Mouse (Mus musculus) c-Kit-positive CD71-positive TER-119-negative erythroid progenitor cells, embryonic 14.5 days (primary cell): ENCODE measurements around the gene Relch.
A peak's percentile ranks its signal among the peaks of the same experiment; 100 is the strongest.

Source experiments
- DNase-seq: peaks from one replicate; pipeline ENCODE4 v3.0.0-alpha.2; 2013; ENCODE audit warnings: low read depth

Relch gene

DNA sequence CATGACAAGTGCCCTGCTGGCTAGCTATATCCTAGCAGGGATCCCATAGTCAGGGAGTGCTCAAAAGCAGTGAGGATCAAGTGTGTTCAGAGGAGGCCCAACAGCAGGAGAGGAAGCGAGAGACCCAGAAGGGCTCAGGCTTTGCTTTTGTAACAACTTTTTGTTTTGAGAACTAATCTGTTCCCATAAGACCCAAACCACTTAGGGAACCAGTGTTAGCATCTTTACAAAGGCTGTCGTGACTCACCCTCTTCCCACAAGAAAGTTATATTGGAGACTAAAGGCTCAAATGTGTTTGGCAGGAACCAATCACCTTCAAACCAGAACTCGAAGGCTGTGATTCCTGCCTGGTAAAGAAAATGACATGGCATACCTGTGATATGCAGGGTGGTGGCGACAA is 132.0 kb downstream of the Relch start:
- no peak for DNase-seq

DNA sequence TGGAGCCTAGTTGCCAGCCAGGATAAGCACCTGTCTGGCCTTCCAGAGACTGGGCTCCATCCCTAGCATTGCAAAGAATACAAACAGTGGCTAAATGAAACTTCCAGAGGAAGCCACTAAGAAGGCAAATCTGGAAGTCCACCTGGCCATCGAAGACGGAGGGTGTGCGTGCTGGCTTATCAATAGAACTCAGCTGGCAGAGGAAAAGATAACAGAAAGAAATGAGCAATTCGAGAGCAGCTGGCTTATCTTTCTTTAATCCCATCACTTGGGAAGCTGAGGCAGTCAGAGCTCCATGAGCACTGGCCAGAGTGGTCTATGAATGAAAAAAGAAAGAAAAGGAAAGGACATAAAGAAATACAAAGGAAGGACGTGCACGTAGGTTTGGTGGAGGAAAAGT is 136.9 kb downstream of the Relch start:
- peak; percentile 9 for DNase-seq

DNA sequence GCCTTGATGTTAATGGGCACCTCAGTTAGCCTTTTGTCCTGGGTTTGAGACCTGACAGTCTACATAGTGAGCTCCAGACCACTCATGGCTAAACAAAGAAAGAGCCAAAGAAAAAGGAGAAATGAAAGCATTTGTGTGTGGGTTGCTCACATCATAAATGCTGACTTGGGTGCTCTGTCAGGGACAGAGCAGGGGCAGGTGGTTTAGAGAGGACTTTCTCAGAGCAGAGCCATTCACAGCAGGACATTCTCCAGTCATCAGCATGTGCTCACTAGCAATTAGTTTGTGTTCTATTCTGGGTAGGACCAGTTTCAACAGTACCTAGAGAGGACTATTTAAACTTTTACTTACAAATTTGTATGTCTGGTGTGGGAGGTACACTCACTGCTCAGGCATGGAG is 137.6 kb downstream of the Relch start:
- DNase-seq: no peak

DNA sequence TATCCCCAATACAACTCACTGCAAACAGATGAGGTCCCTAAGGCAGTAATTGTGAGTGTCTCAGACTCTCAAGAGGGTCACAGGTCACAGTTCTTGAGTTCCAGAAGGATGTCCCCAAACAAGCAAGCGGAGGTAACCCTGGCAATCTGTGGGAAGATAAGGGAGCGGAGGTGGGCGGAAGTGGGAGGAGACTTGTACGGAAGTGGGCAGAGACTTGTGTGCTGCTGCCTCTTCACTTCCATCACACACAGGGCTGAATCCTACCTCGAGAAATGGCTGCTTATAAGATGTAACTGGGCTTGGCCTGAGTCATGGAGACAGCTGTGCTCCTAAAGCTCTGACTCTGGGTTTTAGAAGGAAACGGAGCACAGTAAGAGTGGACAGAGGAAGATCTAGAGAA is 139.3 kb downstream of the Relch start:
- DNase-seq: peak; percentile 15

DNA sequence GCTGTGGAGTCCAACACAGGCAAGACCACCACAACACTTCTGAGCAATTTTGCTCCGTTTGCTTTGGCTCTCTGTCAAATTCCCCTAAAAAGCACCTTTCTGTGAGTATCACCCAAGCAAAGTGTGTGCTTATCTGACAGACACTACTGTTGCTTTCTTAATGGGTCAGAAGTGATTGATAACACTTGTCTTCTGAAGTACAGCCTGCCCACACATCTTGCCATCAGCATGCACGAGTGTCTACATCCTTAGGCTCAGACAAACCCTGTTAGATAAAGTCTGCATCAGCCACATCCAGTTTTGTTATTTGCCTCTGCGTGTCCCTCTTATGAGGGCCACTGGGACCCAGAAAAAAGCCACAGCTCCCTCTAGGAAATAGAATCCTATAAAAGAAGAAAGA is 140.6 kb downstream of the Relch start:
- DNase-seq: peak; percentile 10
